Mouse (Mus musculus) thymus, adult 2 months (tissue): ENCODE data around the gene Mrps5. TPM values are rescaled to one million over a fixed set of nuclear protein-coding genes. Genes with fewer than 3 reads are reported as not detected.

Source experiments
- DNase-seq: peaks from one replicate; pipeline ENCODE4 v3.0.0; 2021
- H3K27ac ChIP-seq: fragments of 200-500 bp; 2 replicates; pipeline ENCODE4 v1.5.1; 2012; ENCODE audit warnings: low read length, control low read depth; ENCODE audit not compliant: control insufficient read depth, insufficient read depth
- H3K27me3 ChIP-seq: fragments of 200-500 bp; 2 replicates; pipeline ENCODE4 v1.6.1; 2012; ENCODE audit warnings: mild to moderate bottlenecking, low read length, moderate library complexity, mixed read lengths; ENCODE audit not compliant: control insufficient read depth, insufficient read depth
- H3K36me3 ChIP-seq: fragments of 200-500 bp; 2 replicates; pipeline ENCODE4 v1.6.1; 2012; ENCODE audit warnings: mild to moderate bottlenecking, low read length, moderate library complexity; ENCODE audit not compliant: control insufficient read depth, insufficient read depth
- H3K4me1 ChIP-seq: fragments of 200-500 bp; replicated peaks from 2 replicates; pipeline ENCODE4 v1.6.1; 2012; ENCODE audit warnings: low read length; ENCODE audit not compliant: control insufficient read depth, insufficient read depth
- H3K4me3 ChIP-seq: fragments of 200-500 bp; 2 replicates; pipeline ENCODE4 v1.5.1; 2012; ENCODE audit warnings: mild to moderate bottlenecking, low read length, control low read depth, moderate library complexity; ENCODE audit not compliant: control insufficient read depth, insufficient read depth
- CTCF ChIP-seq: fragments of 200-500 bp; IDR thresholded peaks from 2 replicates; pipeline ENCODE4 v1.5.1; 2012; ENCODE audit warnings: mild to moderate bottlenecking, control low read depth, low read length, moderate library complexity, borderline replicate concordance; ENCODE audit not compliant: control insufficient read depth, poor library complexity, insufficient read depth; ENCODE audit errors: extremely low read depth
- POLR2A ChIP-seq: fragments of 200-500 bp; IDR thresholded peaks from 2 replicates; pipeline ENCODE4 v1.6.1; 2012; ENCODE audit warnings: mild to moderate bottlenecking, low read length, control low read depth, moderate library complexity; ENCODE audit not compliant: control insufficient read depth, poor library complexity, insufficient read depth; ENCODE audit errors: extremely low read depth
- whole genome bisulfite sequencing: fragments of 180-500 bp; shearing (Covaris S2); methylation state at CpG from one replicate; pipeline ENCODE4 v1.1.7; 2018; 5-methylcytosine and 5-hydroxymethylcytosine counted together
- polyA plus RNA-seq: library from polyadenylated mRNA; depleted of rRNA; stranded (reverse); fragments of >200 nt; gene quantifications from 2 replicates; pipeline ENCODE4 v1.2.3, GENCODE M21; 2012

Gene Mrps5
- polyA plus RNA-seq, 1 experiment: 91.9 TPM

DNA sequence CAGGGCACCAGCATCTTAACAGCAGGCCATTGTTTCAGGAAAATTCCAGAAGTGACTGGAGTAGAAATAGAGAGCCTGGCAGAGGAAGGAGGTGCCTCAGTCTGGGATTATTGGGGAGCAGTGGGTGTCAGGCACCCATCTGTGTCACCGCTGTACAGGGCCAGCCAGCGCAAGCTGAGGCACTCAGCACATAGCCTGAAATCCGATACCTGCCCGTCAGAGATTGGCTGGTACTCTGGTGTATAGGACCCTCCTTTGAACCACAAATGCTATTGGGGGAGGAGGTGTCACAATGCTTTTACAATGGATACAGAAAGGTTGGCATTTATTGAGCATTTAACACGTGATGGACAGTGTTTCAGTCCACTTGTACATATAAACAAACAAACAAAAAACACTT is 22.0 kb downstream of the Mrps5 start:
- 63% methylated on average over 5 of the region's 5 CpGs for WGBS
- H3K4me3 ChIP-seq: no peak overlapping the region
- H3K4me1 ChIP-seq: no peaks in the 10 kb centered on the region
- TF ChIP-seq POLR2A: no peak
- no peaks in the 10 kb centered on the region for H3K27me3 ChIP-seq
- H3K36me3 ChIP-seq: peaks cover 9% of the 10 kb centered on the region
- no peak for DNase-seq
- no peak overlapping the region for H3K27ac ChIP-seq

DNA sequence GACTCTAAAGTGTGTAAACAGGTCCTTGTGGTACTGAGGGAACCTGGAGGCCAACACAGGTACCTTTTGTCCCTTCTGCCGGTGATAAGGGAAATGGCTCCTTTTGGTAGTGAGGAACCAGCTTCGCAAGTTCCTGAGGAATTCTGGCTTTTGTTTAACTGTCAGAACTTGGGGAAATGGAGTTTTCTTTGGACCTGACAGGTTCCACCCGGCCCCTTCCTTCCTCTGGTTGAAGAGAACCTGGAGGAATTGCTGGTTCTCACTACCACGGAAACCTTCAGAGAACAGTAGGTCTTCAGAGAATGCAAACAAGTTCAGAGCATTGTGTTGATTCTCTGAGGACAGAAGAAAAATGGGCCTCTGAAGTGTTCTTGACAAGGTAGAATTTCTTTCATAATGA is 24.4 kb downstream of the Mrps5 start:
- Histone ChIP-seq H3K4me1 (no peaks in the 10 kb centered on the region), H3K27me3 (no peaks in the 10 kb centered on the region), H3K27ac (no peak overlapping the region), H3K4me3 (no peak overlapping the region), H3K36me3 (no peaks in the 10 kb centered on the region)
- no peak for DNase-seq
- TF ChIP-seq CTCF: no peak
- TF ChIP-seq POLR2A: no peak
- WGBS: 59% methylated on average over 4 of the region's 4 CpGs

DNA sequence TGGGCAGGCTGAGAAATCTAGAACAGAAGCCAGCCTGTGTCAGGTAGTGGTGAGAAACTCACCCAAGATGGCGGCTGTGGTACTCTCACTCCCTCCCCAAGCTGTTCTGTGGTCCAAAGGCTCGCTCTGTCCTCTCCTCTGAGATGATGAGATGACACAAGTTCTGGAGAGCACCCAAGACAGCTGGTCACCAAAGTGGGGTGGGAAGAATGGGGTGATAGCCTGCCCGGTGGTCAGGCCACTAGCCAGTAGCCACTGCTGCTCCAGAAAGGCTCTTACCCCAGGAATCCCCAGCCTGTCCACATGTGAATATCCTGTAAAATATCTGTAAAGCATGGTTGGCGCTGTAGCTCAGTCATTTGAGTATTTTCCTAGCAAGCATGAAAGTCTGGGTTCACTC is 25.3 kb downstream of the Mrps5 start:
- no peak for DNase-seq
- 97% methylated on average over 4 of the region's 4 CpGs for WGBS
- no peaks in the 10 kb centered on the region for H3K4me1 ChIP-seq
- H3K27me3 ChIP-seq: no peaks in the 10 kb centered on the region
- no peak for TF ChIP-seq CTCF
- TF ChIP-seq POLR2A: no peak
- no peak overlapping the region for H3K4me3 ChIP-seq
- H3K36me3 ChIP-seq: no peaks in the 10 kb centered on the region
- H3K27ac ChIP-seq: no peak overlapping the region

DNA sequence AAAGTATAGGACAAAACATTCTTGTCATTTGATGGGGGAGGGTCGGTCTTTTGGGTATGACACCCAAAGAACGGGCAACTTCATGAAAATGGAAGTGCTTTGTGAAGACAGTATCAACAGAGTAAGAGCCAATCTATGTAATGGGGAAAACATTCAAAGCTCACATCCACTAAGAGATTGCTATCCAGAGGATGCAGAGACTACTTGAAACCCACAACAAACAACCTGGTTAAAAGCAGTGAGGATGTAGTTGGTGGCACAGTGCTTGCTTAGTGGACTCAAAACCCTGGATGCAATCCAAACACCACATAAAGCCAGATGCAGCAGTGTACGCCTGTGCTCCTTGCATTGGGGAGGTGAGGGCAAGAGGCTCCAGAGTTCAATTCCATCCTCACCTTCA is 32.3 kb downstream of the Mrps5 start:
- 46% methylated on average over 3 of the region's 3 CpGs for WGBS
- peaks cover 3% of the 10 kb centered on the region; the same call in 1 of the 2 replicates for H3K4me1 ChIP-seq
- DNase-seq: no peak
- H3K27me3 ChIP-seq: no peaks in the 10 kb centered on the region
- no peak overlapping the region for H3K27ac ChIP-seq
- no peak for TF ChIP-seq CTCF
- no peak for TF ChIP-seq POLR2A
- no peaks in the 10 kb centered on the region for H3K36me3 ChIP-seq
- H3K4me3 ChIP-seq: no peak overlapping the region

DNA sequence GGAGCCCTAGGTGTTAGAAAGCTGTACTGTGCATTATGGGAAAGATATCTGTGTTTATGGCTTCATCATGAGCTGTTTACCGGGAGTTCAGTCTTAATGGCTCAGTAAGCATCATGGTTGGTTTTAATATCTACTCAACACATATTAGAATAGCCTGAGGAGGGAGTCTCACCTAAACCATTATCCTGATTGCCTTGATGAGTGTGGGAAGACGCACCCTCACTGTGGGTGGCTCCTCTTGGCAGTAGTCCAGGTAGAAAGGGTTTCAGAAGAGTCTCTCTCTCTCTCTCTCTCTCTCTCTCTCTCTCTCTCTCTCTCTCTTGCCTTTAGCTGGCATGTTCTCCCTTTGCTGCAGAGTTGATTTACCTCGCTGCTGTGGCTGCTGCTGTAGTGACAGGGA is 35.0 kb downstream of the Mrps5 start:
- no peak overlapping the region for H3K27ac ChIP-seq
- no peak for TF ChIP-seq CTCF
- TF ChIP-seq POLR2A: no peak
- DNase-seq: no peak
- 51% methylated on average over 3 of the region's 3 CpGs for WGBS
- H3K27me3 ChIP-seq: no peaks in the 10 kb centered on the region
- no peak overlapping the region for H3K4me3 ChIP-seq
- peaks cover 3% of the 10 kb centered on the region; the same call in 1 of the 2 replicates for H3K4me1 ChIP-seq
- no peaks in the 10 kb centered on the region for H3K36me3 ChIP-seq

DNA sequence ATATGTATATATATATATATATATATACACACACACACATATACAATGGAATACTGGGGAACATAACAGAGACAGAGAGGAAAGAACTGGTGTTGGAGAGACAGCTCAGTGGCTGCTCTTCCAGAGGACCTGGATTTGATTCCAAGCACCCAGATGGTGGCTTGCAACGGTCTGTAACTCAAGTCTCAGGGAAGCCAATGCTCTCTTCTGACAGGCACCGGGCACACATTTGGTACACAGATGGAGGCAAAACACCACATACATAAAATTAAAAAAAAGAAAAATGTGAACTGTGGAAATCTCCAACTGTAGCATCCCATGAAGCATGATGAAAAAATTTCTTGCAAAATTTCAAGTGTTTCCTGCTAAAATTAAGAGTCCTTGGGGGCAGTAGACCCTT is 37.8 kb downstream of the Mrps5 start:
- H3K36me3 ChIP-seq: no peaks in the 10 kb centered on the region
- no peak for DNase-seq
- TF ChIP-seq POLR2A: no peak
- no peak for TF ChIP-seq CTCF
- WGBS: 93% methylated on average over 2 of the region's 2 CpGs
- no peaks in the 10 kb centered on the region for H3K27me3 ChIP-seq
- 0 out of 2 replicates have a peak, but pooled peaks cover 3% of the 10 kb centered on the region for H3K4me1 ChIP-seq
- no peak overlapping the region for H3K4me3 ChIP-seq
- H3K27ac ChIP-seq: no peak overlapping the region

DNA sequence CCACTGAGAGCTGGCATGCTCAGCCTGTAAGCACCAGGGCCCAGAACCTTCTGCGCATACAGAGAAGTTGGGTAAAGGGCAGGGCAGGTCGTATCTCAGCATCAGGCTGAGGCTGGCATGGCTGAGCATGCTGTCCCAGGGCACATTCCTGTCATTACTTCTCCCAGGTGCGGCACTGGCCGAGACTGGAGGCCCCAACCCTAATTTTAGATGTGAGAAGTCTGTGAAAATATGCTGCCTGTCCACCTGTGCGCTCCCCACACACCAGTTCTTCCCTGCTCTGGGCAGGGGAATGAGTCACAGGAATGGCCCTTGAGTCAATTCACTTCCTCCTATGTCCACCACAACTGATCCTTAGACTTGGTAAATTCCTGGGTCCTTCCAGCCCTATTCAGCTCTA is 38.6 kb downstream of the Mrps5 start:
- no peaks in the 10 kb centered on the region for H3K36me3 ChIP-seq
- H3K4me3 ChIP-seq: no peak overlapping the region
- no peak overlapping the region for H3K27ac ChIP-seq
- no peak for DNase-seq
- no peaks in the 10 kb centered on the region for H3K27me3 ChIP-seq
- TF ChIP-seq CTCF (no peak), POLR2A (no peak)
- 0 out of 2 replicates have a peak, but pooled peaks cover 3% of the 10 kb centered on the region for H3K4me1 ChIP-seq
- 83% methylated on average over 5 of the region's 5 CpGs for WGBS
